Mouse (Mus musculus) liver, embryonic 14.5 days (tissue): Measurements from ENCODE around the gene Pi4ka.

ENCODE experiments used
- CTCF ChIP-seq: IDR thresholded peaks from 2 replicates; pipeline ENCODE4 v1.5.1; 2016; ENCODE audit warnings: antibody characterized with exemption, low read depth, control low read depth
- EP300 ChIP-seq: IDR thresholded peaks from 2 replicates; pipeline ENCODE4 v1.6.1; 2016; ENCODE audit warnings: antibody characterized with exemption, low read depth

DNA sequence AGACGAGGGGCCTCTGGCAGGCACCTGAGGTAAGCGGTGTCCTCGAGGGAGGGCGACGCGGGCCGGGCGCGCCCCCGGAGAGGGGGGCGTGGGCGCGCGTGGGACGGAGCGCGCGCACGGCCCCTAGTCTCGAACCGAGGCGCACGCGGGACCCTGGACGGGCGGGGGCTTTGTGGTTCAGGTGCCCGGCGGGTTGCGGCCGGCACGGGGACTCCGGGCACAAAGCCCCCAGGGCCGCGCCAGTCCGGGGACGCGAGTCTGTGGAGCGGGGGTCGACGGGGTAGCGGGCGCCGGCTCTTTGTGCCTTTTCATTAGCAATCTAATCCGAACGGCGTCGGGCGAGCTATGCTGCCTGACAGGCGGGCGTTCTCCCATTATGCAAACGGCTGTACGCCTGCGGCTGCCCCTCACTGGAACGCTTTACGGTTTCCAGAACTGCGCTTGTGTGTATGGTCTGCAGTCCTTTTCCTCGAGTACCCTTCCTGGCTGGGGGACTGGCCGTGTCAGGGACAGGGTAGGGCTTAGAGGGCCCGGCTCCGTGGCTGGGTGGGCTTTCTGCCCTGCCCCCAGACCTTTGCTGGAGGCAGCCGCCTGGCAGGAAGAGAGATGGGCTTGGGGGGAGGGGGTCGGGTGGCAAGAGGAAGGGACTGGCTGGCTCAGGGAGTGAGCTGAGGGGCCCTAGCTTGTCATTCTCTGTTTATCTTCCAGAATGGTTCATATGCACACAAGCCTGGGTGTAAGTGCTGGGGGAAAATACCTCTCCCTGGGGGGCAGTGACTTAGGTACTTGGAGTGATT, 172.2 kb downstream of the Pi4ka start:
- TF ChIP-seq CTCF, result no peak
- TF ChIP-seq EP300, result no peak
